Mouse (Mus musculus) limb, embryonic 11.5 days (tissue): ENCODE measurements around the gene Trhr2. TPM values are rescaled to one million over a fixed set of nuclear protein-coding genes. Genes with fewer than 3 reads are reported as not detected.

Experiments used
- ATAC-seq: fragments of 200-750 bp; cut with Nextera tagmentation; 2 replicates; pipeline ENCODE4 v1.8.0; 2017; ENCODE audit warnings: low read depth; ENCODE audit not compliant: insufficient number of reproducible peaks, low FRiP score, low TSS enrichment
- DNase-seq: peaks from one replicate; pipeline ENCODE4 v3.0.0-alpha.2; 2015; ENCODE audit warnings: low spot score
- H3K27ac ChIP-seq: fragments of 300-500 bp; sonication (generic); replicated peaks from 2 replicates; pipeline ENCODE4 v1.5.1; 2014; ENCODE audit warnings: low read depth, mild to moderate bottlenecking, low read length
- H3K27me3 ChIP-seq: fragments of 300-500 bp; sonication (generic); 2 replicates; pipeline ENCODE4 v1.6.1; 2014; ENCODE audit warnings: mild to moderate bottlenecking, low read length, mixed read lengths; ENCODE audit not compliant: control insufficient read depth, insufficient read depth
- H3K36me3 ChIP-seq: fragments of 300-500 bp; sonication (generic); 2 replicates; pipeline ENCODE4 v1.6.1; 2014; ENCODE audit warnings: mild to moderate bottlenecking, low read length, moderate library complexity, mixed read lengths; ENCODE audit not compliant: control insufficient read depth, insufficient read depth
- H3K4me1 ChIP-seq: fragments of 300-500 bp; sonication (generic); 2 replicates; pipeline ENCODE4 v1.6.1; 2014; ENCODE audit warnings: low read length, mixed read lengths; ENCODE audit not compliant: control insufficient read depth, insufficient read depth
- H3K4me2 ChIP-seq: fragments of 300-500 bp; sonication (generic); 2 replicates; pipeline ENCODE4 v1.6.1; 2014; ENCODE audit warnings: low read depth, mild to moderate bottlenecking, moderate library complexity; ENCODE audit not compliant: severe bottlenecking
- H3K4me3 ChIP-seq: fragments of 300-500 bp; sonication (generic); 2 replicates; pipeline ENCODE4 v1.5.1; 2014; ENCODE audit warnings: low read depth, low read length
- H3K9ac ChIP-seq: fragments of 300-500 bp; sonication (generic); 2 replicates; pipeline ENCODE4 v1.6.1; 2014; ENCODE audit warnings: mild to moderate bottlenecking, low read length
- H3K9me3 ChIP-seq: fragments of 300-500 bp; sonication (generic); 2 replicates; pipeline ENCODE4 v1.6.1; 2016; ENCODE audit warnings: low read length; ENCODE audit not compliant: control insufficient read depth
- WGBS: fragments of 180-500 bp; shearing (Covaris S2); extraction: QIAGEN DNeasy Blood & Tissue Kit; methylation state at CpG from one replicate; pipeline ENCODE4 v1.1.7; 2014; 5-methylcytosine and 5-hydroxymethylcytosine counted together
- polyA plus RNA-seq: library from polyadenylated mRNA; unstranded; fragments of >200 nt; fragmentation: Nextera tagmentation; extraction: Ambion mirVana; gene quantifications from 2 replicates; pipeline ENCODE4 v1.2.1, GENCODE M21; 2014

Trhr2 gene
- polyA plus RNA-seq = not detected in 2 replicates

DNA sequence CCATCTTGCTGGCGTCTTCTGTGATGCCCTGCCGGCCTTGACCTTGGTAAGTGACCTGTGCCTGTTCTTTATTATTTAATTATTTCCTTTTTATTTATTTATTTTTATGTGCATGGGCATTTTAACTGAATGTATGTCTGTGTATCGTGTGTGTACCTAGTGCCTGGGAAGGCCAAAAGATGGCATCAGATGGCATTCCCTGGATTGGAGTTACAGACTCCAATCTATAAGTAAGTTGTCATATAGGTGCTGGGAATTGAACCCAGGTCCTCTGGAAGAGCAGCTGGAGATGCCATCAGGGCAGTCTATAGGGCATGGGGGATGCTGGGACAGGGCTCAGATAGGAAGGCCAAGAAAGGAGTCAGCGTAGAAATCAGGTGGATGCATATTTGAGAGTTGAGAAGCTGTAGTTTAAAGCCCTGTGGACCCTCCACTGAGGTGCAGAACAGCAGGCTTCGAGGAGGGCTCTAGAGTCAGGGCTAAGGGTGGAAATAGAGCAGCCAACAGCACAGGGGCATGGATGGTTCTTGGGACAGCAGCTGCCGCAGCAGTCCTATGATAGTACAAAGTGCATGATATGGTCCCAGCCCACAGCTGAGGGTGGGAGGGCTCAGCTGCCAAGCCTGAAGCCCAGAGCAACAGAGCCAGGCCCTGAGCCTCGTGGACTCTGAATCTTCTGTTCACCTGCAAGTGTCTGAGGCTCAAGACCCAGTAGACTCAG lies at the start of gene Trhr2:
Gene Trhr2 (minus strand): TSS at position 51 of the 721 bp plus-strand sequence.
- ATAC-seq = no peak
- no peaks in the 10 kb centered on the region for H3K9me3 ChIP-seq
- no peak within 1 kb of the TSS for H3K9ac ChIP-seq
- H3K4me1 ChIP-seq = no peaks in the 10 kb centered on the region
- DNase-seq = no peak
- no peak within 1 kb of the TSS for H3K4me3 ChIP-seq
- H3K27me3 ChIP-seq = no peaks in the 10 kb centered on the region
- H3K4me2 ChIP-seq = no peak within 1 kb of the TSS
- 79% methylated on average over 7 of the region's 7 CpGs for WGBS
- H3K36me3 ChIP-seq = no peaks in the 10 kb centered on the region
- H3K27ac ChIP-seq = no peak within 1 kb of the TSS

DNA sequence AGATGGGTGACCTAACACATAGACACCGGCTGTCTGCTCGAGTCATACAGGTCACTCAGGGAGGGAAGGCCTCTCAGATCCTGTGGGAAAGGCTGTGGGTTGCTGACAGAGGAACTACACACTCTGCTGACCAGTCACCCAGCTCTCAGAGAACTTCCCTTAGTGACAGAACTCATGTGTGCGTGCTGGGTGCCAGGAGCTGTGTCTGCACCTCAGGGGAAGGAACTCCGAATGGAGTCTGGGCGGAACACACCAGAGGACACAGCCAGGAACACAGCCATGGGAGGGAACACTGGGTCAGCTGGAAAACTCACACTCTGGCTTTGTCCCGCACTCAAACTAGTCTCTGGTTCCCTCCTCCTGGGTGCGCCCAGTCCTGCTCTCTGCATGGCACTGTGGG lies 47.1 kb upstream of the Trhr2 start:
- Histone ChIP-seq H3K4me3 (no peak overlapping the region), H3K36me3 (peaks cover 60% of the 10 kb centered on the region), H3K27ac (no peak overlapping the region), H3K27me3 (no peaks in the 10 kb centered on the region), H3K9me3 (no peaks in the 10 kb centered on the region), H3K9ac (no peak overlapping the region), H3K4me2 (no peak overlapping the region), H3K4me1 (no peaks in the 10 kb centered on the region)
- no peak for DNase-seq
- ATAC-seq = no peak
- 96% methylated on average over 7 of the region's 7 CpGs for WGBS

DNA sequence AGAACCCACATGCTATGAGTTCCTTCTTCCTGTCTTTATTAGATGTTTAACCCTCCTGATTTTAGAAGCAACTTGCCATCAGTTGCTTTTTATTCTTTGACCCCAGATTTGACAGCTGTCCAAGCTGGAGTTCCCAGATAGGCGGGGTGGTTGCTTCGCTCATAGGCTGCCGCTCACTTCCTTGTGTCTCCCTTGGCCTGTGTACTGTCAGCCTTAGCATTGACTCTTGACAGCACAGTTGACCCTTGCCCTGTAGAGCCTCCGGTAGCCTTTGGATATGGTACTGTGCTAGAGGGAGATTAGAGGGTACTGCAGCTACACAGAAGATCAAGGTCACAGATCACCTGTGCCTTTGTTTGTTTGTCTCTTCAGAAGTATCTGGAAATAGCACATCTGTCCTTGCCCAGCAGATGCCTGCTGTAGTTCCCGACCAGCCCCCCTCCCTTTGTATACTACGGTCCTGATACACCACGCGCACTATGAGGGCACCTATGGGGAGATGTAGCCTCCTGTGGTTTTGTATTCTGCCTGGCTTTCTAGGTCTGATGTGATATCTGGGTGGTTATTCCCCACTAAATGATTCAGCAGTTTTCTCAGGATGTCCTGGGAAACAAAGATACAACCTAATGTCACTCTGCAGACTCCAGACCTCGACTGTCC lies 44.7 kb upstream of the Trhr2 start:
- no peak for DNase-seq

DNA sequence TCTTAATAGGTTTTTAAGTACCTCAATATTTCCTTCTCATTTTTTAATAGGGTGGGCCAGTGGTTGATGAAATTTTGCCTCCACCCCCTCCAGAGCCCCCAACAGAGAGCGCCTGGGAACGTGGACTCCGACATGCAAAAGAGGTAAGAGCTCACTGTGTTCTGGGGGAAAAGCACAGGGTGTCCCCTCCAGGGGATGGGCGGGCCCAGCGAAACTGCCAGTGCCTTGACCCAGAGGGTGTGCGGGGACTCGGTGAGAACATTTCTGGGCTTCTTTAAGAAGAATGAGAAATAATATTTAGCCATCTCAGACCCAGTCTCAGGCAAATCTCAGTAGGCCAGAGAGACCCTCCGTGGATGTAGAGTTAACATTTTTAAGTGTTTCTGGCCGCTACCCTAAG lies 37.6 kb upstream of the Trhr2 start:
- 96% methylated on average over 9 of the region's 9 CpGs for WGBS
- Histone ChIP-seq H3K27me3 (no peaks in the 10 kb centered on the region), H3K4me2 (no peak overlapping the region), H3K27ac (no peak overlapping the region), H3K36me3 (peaks cover 37% of the 10 kb centered on the region), H3K9ac (no peak overlapping the region), H3K4me1 (no peaks in the 10 kb centered on the region), H3K9me3 (no peaks in the 10 kb centered on the region), H3K4me3 (no peak overlapping the region)
- DNase-seq (no peak), ATAC-seq (no peak)

More for the DNA sequence above, 44.7 kb upstream of the Trhr2 start:
- WGBS = 90% methylated on average over 9 of the region's 9 CpGs
- Histone ChIP-seq H3K27me3 (no peaks in the 10 kb centered on the region), H3K4me2 (no peak overlapping the region), H3K4me3 (no peak overlapping the region), H3K27ac (no peak overlapping the region), H3K36me3 (peaks cover 53% of the 10 kb centered on the region), H3K9me3 (no peaks in the 10 kb centered on the region), H3K9ac (no peak overlapping the region), H3K4me1 (no peaks in the 10 kb centered on the region)
- no peak for ATAC-seq

DNA sequence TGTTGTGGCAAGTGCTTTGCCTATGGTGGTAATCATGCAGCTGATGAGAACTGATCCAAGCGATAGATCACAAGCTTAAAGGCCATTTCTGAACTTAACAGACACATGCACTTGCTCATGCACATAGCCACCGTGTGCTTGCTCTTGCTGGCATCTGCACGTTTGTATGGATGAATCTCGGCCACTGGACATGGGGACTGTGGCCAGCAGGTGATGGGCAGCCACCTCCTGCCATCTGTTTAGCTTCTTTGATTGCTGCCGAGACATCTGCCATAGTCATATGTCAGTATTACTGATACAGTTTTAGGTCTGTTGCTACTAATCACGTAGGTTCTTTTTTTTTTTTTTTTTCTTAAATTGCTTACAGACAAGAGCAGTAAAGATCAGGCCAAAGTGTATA lies 34.7 kb upstream of the Trhr2 start:
- Histone ChIP-seq H3K4me1 (no peaks in the 10 kb centered on the region), H3K4me2 (no peak overlapping the region), H3K27ac (no peak overlapping the region), H3K9ac (no peak overlapping the region), H3K4me3 (no peak overlapping the region), H3K9me3 (no peaks in the 10 kb centered on the region), H3K36me3 (peaks cover 33% of the 10 kb centered on the region), H3K27me3 (no peaks in the 10 kb centered on the region)
- no peak for ATAC-seq
- no peak for DNase-seq
- 90% methylated on average over 6 of the region's 6 CpGs for WGBS

DNA sequence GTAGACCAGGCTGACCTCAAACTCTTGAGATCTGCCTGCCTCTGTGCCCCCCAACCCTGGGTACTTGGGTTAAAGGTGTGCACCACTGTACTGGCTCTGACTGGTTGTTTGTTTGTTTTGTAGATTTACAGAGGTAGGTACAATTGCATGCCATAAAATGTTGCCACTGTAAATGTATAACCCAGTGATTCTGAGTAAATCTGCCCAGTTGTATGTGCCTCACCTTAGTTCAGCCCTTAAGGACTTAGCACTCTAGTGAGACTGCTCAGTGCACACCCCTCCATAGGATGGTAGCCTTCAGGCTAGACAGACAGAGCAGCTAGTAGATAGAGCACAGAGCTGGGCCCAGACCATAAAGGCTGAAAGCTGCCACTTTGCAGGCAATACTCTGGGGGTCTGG lies 33.2 kb upstream of the Trhr2 start:
- H3K36me3 ChIP-seq = peaks cover 32% of the 10 kb centered on the region; the same call in 1 of the 2 replicates
- no peaks in the 10 kb centered on the region for H3K9me3 ChIP-seq
- no peak for DNase-seq
- no peaks in the 10 kb centered on the region for H3K27me3 ChIP-seq
- no peak overlapping the region for H3K4me2 ChIP-seq
- no peak overlapping the region for H3K27ac ChIP-seq
- H3K4me3 ChIP-seq = no peak overlapping the region
- no peaks in the 10 kb centered on the region for H3K4me1 ChIP-seq
- ATAC-seq = no peak
- no peak overlapping the region for H3K9ac ChIP-seq

DNA sequence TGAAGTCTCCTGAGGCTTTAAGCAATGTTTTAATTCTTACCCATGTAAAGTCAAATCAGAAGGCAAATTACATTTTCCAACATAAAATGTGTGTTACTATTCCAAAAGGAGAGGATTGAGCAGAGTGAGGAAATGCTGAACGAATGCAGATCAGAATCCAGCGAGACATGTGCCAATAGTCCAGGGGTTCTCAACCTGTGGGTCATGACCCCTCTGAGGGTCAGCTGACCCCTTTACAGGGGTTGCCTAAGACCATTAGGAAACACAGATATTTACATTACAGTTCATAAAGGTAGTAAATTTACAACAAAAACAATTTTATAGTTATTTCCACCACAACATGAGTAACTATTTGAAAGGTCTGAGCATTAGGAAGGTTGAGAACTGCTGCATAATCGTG lies 30.2 kb upstream of the Trhr2 start:
- ATAC-seq = no peak
- H3K9ac ChIP-seq = no peak overlapping the region
- 86% methylated on average over 3 of the region's 3 CpGs for WGBS
- no peaks in the 10 kb centered on the region for H3K27me3 ChIP-seq
- peaks cover 36% of the 10 kb centered on the region for H3K36me3 ChIP-seq
- no peak overlapping the region for H3K27ac ChIP-seq
- no peak for DNase-seq
- no peak overlapping the region for H3K4me3 ChIP-seq
- H3K4me2 ChIP-seq = no peak overlapping the region
- no peaks in the 10 kb centered on the region for H3K4me1 ChIP-seq
- H3K9me3 ChIP-seq = no peaks in the 10 kb centered on the region

DNA sequence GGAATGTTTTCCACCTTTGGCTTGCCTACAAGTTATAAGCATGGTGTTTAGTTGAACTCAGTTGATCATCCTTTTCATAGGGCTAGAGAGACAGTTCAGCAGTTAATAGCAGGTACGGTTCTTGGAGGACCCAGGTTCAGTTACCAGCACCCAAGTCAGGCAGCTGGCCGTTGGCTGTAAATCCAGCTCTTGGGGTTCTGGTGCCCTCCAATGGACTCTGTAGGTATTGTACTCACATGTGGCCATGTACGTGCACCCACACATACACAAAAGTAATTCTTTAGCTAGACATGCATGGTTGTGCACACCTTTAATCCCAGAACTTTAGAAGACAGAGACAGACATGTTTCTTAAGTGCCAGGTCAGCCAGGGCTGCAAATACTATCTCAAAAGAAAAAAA lies 28.8 kb upstream of the Trhr2 start:
- Histone ChIP-seq H3K4me2 (no peak overlapping the region), H3K36me3 (peaks cover 45% of the 10 kb centered on the region), H3K9me3 (no peaks in the 10 kb centered on the region), H3K4me1 (no peaks in the 10 kb centered on the region), H3K27ac (no peak overlapping the region), H3K4me3 (no peak overlapping the region), H3K9ac (no peak overlapping the region), H3K27me3 (no peaks in the 10 kb centered on the region)
- no peak for ATAC-seq
- DNase-seq = no peak
- WGBS = 89% methylated on average over 3 of the region's 3 CpGs
